Mouse (Mus musculus) CH12F3 (cell line): ENCODE data around the gene Egfl8.

Source experiments
- in situ Hi-C: fragments of 300-500 bp; cut with MboI; formaldehyde crosslinking; loops from 2 replicates; pipeline ENCODE4 v1.14.3; 2020; ENCODE audit warnings: low sequenced_read_pairs

Egfl8 gene

DNA sequence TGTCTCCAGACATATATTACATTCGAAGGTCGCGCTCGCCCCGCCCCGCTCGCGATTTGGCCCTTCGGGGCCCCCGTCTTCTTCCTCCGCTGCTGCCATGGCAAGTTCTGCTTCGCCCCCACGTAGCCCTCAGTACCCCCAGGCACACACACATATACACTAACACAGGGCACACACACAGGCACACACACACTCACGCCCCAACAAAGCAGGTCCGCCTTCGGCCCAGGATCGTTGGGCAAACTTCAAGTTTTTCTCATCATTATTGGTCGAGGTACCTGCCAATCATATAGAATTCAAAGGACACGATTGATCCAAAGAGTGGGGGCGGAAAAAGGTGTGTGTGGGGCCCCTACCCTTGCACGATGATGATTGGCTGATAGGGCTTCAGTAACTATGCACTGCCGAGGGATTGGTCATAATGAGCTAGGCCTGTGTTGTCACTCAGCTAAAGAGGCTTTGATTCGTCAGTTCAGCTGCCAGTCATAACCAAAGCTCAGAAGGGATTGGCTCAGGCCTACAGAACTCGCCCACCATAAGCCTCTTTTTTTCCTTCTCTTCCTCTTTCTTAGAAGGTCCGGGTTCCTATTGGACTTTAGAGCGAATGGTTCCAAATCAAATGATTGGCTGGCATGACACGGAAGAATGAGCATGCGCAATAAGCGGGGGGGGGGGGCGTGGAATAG is 12.3 kb downstream of the Egfl8 start, which contains the start of gene Rnf5:
TSS of gene Rnf5 (minus strand) at position 316 of the 686 bp plus-strand sequence.
- in situ Hi-C loops = no loop called here

DNA sequence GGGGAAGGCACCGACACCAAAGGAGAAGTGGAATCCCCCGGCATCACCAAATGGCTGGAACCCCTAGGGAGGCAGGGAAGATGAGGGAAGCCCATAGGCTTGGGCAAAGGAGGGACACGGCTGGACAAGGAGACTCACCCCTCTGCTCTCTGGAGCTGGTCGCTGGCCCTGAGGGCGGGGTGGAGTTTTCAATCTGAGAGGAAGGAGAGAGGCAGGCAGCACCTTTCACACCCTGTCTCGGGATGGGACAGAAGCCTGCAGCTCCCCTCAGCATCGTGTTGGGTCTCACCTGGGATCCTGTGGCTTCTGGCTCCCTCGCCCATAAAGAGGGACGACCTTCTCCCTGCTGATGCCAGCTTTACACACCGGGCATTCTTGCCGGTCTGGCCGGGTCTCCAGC is 14.0 kb downstream of the Egfl8 start:
- in situ Hi-C loops = no loop called here

DNA sequence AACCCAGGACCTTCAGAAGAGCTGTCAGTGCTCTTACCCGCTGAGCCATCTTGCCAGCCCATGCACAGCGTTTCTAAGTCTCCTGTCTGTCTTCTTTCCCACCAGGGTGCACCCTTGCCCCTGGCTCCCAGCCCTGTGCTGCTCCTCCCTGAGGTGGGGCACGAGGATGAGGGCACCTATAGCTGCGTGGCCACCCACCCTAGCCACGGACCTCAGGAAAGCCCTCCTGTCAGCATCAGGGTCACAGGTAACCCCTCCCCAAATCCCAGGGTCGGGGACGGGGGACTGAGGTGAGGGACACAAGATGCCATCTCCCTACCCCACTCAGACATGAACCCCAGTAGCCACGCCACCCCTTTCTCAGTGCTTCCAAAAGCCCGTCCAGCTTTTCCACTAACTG is 15.9 kb downstream of the Egfl8 start:
- in situ Hi-C loops = no loop called here

DNA sequence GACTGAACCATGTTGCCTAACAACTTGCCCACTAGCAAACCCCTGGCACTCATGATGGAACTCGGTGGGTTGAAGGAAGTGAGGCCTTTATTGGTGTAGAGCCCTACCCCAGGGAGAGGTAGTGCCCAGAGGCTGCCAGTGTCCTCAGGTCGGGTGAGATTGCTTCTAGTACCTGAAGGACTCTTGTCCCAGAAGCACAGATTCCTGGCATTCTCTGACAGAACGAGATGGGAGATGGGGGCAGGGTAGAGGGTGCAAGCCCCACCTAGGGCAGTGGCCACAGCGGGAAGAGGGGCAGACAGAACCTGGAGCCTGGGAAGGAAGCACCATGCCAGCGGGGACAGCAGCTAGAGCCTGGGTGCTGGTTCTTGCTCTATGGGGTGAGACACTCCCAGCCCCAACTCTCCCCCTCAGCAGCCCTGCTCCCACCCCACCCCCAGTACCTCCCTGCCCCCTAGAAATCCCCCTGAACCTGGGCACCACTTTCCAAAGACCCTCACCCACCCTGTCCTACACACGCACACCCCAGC is 18.1 kb downstream of the Egfl8 start, which contains the start of gene Ager:
TSS of gene Ager (plus strand) at position 297 of the 530 bp plus-strand sequence.
- in situ Hi-C loops = no loop called here

DNA sequence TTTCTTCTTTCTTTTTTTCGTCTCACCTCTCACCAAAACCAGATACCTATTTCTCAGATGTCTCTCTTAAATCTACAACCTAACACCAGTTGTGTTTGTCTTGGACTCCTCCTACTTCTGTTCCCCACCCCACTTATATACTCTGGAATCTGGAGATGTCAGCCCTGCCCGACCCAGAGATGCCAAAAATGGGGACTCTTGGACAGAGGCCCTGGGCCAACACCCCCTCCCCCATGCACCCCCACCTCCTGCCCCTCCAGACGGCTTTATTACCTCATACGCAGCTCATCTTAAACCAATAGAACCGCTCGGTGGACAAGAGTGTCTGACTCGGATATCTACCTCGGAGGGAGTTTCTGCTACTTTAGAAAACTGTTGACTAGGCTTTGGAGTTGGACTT is 19.7 kb downstream of the Egfl8 start:
- in situ Hi-C loops = no loop called here

DNA sequence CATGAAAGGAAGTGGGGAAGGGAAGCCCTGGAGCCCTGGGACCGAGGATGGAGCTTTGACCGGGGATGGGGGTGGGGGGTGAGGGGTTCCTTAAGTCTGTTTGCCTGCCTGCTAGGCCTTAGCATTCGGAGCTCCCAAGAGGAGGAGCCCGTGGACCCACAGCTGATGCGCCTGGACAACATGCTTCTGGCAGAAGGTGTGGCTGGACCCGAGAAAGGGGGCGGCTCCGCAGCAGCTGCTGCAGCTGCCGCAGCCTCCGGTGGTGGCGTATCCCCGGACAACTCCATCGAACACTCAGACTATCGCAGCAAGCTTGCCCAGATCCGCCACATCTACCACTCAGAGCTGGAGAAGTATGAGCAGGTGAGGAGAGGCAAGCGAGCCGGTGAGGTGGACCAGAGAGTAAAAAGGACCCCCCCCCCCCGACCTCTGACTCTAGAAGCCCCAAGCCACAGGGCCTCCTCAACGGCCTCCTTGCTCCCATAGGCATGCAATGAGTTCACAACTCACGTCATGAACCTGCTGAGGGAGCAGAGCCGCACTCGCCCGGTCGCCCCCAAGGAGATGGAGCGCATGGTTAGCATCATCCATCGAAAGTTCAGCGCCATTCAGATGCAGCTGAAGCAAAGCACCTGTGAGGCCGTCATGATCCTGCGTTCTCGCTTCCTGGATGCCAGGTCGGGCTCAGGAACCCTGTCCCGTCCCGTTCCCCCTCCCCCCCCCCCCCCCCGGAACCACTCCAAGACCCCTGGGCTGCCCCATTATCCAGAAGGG is 21.8 kb downstream of the Egfl8 start:
- in situ Hi-C loops = no loop called here

DNA sequence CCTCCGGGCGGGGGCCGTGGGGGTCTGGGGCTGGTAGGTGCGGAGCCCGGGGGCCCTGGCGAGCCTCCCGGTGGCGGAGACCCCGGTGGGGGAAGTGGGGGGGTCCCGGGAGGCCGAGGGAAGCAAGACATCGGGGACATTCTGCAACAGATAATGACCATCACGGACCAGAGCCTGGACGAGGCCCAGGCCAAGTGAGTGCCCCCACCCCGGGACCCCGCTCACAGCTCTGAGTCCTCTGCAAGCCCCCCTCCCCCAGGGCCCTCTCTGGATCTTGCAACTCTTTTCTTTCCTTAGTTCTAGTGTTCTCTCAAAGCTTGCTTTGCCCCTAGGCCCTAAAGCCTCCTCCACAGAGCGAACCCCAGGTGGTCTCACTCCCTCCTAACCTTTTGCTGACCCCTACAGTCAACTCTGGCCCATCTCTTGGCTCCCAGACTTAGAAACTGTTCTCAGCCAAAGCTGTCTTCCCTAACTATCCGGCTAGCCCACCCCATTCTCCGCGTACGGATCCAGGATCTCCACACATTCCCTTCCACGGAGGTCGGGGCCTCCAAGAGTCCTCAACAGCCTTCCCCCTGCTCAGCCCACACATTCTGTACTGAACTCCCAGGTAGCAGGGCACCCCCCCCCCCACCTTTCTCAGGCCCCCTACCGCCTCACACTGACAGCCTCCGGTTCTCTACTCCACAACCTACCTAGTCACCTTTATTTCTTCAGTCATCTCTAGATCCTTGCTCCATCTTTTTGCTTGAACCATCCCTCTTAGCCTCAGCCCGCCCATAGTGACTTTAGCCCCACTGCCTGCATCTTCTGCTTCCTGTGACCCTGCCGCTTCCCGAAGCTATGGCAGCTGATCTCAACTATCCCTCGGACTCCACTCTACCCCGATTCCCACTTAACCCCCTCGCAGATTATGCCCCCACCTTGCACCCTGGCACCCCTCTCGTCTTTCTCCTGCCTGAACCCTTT is 22.9 kb downstream of the Egfl8 start:
- in situ Hi-C loops = no loop called here

DNA sequence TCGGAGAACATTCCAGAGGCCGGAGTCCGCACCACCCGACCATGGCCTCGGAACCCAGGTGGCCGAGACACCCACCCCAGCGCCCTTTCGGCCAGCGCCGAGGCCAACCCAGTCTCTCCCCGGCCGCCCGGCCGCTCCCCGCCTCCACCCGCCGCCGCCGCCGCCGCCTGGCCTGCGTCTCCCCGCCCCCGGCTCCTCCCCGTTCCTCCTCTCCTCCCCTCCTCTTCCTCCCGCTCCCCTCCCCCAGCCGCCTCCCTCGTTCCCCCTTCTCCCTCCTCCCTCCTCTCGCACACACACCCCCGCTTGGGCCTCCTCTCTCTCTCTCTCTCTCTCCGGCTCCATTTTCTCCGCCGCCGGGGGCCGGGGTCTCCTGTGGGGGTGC is 23.8 kb downstream of the Egfl8 start:
- in situ Hi-C loops = no loop called here

DNA sequence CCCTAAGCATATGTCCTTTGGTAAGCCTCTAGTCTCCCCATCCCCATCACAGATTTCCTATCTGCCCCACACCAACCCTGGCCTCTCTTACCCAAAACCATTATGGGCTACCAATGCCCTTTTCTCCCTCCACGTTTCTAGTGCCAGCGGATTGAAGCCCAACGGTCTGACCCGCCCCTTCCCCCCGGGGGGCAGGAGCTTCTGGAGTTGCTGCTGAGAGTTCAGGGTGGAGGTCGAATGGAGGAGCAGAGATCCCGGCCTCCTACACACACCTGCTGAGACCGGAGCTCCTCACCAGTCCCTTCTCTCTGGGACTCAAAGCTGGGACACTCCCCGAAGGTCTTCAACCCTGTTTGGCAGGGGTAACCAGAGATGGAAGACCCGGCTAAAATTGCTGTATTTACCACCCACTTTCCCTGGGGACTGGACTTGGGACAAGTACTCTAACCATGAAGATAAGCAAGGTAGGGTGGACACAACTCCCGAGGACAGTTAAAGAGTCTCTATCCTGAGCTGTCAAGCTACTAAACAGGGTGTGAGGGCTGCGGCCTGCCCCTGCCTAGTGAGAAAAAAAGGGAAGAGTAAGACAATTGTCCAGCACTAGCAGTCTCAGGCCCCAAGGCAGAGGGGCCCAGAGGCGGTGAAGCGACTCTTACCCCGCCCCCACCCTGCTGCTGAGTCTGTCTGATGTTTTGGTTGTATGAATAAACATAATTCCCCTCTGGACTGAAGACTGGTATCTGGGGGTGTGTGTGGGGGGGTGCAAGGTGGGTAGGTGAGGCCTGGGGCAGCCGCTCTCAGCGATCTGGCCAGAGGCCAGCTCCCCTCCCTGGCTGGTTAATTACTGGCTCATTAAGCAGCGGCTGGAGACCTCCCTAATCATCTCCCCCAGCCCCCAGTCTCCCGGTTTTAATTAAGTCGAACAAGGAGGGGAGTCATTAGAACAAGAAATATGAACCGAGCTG is 24.5 kb downstream of the Egfl8 start, which contains the start of gene Pbx2:
TSS of gene Pbx2 (plus strand) at position 238 of the 965 bp plus-strand sequence.
- in situ Hi-C loops = no loop called here

DNA sequence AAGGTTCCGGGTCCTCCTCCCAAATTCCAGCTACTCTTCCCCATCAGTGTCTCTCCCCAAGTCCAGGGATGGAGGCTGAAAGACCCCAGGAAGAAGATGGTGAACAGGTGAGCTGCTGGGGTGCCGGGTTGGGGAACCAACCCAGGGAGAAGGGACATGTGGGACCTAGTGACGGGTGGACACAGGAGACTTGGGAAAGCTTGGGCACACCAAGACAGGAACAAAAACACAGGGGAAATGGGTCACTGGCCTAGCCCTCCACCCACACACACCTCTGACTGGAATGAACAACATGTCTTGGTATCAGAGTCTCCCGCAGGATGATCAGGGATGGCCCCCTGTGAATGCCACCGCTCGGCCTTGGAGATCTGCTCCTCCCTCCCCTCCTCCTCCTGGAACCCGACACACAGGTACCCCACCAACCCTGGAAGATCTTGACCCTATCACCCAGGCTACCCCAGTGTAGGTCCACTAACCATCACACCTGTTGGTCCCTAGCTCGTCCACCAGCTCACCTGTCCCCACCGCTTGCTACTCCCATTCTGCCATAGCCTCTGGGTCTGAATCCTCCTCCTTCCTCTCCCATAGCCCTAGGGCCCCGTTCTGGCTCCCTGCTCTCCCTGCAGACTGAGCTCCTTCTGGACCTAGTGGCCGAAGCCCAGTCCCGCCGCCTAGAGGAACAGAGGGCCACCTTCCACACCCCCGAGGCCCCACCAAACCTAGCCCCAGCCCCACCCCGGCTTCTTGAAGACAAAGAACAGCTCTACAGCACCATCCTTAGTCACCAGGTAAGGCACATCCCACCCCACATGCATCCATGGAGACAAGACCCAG is 25.4 kb downstream of the Egfl8 start:
- in situ Hi-C loops = no loop called here

DNA sequence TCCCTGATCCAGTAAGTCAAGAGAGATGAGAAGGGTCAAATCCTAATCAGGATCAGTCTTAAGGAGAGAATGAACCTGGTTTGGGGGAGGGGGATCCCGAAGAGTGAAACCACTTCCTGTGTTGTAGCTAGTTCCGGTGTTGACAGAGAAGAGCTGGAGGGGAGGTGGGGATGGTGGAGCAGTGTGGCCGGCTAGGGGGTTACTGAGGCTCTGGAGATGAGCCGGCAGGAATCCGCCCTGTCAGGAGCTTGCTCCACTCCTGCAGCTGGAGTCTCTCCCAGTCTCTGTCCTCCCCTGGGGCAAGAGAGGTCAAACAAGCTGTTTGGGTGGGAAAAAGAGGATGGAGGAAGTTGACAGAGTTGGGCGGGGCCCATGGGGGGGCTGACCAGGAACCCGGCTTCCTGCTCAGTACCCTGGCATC is 26.1 kb downstream of the Egfl8 start, which contains the start of gene Gpsm3:
TSS of gene Gpsm3 (plus strand) at position 126 of the 421 bp plus-strand sequence.
- in situ Hi-C loops = no loop called here

DNA sequence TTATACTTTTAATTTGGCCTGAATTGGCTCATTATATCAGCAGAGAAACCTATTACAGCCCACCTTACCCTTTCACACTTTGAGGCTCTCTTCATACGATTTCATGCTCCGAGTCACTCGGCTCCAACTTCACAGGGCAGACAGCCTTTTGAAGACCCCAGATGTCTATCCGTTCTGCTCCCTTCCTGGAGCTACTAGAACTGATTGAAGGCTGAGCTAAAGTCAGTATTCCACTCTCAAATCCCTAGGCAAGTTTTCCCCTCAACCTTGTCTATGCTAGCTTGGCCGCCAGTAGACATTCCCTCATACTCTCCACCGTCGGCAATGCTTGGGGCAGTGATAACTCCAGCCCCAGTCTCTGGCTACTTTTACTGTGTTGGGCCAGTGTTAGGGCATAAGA is 26.6 kb downstream of the Egfl8 start:
- in situ Hi-C loops = no loop called here

DNA sequence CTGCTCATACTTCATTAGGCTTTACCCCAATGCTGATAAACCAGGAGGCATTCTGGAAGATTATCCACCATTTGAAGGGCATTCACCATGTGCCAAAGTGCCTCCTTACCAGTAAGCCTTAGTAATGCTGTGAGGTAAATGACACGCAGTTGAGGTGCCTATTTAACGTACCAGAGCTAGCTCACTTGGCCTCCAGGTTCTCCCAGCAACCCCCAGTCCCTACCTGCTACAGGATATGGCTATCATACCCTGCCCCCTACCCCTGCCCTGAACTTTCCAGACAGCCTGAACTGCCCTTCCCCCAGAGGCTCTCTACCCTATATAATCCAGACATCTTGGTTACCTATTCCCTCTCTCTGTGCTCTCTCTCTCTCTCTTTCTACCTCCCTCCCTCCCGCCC is 27.0 kb downstream of the Egfl8 start:
- in situ Hi-C loops = no loop called here

DNA sequence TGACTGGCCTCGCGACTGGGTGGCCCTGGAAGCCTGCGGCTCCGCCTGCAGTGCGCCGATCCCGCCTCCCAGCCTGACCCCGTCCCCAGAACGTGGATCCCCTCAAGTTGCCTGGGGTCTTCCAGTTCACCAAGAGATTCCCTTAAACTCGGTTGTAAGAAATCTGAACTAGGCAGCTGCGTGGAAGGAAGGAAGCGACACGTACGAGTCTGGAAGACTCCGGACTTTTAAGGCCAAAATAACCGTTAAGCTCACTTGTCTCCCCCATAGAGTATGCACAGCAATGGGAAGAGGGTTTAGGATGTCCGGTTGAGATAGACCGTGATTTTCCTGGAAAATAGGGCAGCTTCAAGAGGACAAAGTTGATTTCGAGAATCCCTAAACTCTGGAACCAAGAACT is 28.0 kb downstream of the Egfl8 start:
- in situ Hi-C loops = no loop called here

DNA sequence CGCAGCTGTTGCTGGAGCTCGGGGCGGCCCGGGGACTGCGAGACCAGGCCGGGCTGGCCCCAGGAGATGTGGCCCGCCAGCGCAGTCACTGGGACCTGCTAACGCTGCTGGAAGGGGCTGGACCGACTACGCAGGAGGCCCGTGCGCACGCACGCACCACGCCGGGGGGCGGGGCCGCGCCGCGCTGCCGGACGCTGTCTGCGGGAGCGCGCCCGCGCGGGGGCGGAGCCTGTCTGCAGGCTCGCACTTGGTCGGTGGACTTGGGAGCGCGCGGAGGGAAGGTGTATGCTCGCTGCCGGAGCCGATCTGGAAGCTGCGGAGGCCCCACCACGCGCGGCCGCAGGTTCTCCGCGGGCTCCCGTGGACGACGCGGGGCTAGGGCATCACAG is 28.4 kb downstream of the Egfl8 start:
- in situ Hi-C loops = no loop called here

DNA sequence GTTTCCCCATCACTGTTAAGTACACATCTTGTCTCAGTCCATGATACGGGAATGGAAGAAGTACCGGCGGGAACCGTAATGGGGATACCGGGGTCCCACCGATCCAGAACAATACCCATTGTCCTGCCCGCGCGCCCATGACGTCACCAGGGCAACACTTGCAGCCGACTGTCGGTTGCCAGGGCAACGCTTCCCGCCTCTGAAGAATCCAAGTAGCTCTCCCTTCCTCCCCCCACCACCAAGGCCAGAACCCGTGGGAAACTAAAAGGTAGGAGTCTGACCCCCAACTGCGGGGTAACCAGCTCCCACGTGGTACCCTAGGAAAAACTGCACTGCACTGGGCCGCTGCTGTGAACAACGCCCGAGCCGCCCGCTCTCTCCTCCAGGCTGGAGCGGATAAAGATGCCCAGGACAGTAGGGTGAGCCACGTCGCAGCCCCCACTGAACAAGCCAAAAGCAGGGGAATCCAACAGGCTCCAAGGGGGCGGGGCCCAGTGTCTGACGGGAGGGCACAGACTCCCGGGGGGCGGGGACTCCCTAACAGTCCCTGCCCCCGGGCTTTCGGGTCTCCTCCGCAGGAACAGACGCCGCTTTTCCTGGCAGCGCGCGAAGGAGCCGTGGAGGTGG is 28.9 kb downstream of the Egfl8 start:
- in situ Hi-C loops = no loop called here

DNA sequence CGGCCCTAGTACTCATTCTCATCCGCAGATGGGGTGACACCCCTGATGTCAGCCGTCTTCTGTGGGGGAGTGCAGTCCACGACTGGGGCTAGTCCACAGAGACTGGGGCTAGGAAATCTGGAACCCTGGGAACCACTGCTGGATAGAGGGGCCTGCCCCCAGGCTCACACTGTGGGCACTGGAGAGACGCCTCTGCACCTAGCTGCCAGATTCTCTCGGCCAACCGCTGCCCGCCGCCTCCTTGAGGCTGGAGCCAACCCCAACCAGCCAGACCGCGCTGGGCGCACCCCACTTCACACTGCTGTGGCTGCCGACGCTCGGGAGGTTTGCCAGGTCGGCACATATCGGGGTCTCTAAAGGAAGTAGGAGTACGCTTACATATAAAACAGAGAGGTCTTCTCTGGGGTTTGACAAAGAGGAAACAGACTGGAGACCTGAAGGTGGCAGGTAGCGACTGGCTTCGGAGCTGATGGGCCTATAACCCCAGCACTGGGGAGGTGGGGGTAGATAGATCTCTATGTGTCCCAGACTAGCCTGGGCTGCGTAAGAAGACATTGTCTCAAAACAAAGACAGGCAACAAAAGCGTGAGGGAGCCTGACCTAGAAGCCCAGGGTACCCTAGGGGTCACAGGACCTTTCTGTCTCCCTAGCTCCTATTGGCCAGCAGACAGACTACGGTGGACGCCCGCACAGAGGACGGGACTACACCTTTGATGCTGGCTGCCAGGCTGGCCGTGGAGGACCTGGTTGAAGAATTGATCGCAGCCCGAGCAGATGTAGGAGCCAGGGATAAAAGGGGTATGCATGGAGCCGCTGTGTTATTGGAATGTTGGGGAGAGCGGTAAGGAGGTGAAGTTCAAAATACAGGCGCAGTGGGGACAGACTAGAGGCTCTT is 29.6 kb downstream of the Egfl8 start:
- in situ Hi-C loops = no loop called here
